Mouse (Mus musculus): Measurements from ENCODE around the gene Gata5. TPM values are rescaled to one million over a fixed set of nuclear protein-coding genes. Genes with fewer than 3 reads are reported as not detected.

Gene Gata5
- total and polyA plus RNA-seq, 3 experiments, result not detected

GRCm38 (mm10) chr2:180311147-180311546 lies 23.4 kb downstream of the Gata5 start:
- TF ChIP-seq POLR2AphosphoS2 (IDR thresholded peaks at IDR 0.05; ENCODE audit: low read length) (no peak), TAL1 (IDR thresholded peaks at IDR 0.05; ENCODE audit: low read length) (no peak), TBP (IDR thresholded peaks at IDR 0.05; ENCODE audit: low read depth, low read length) (no peak), NRF1 (IDR thresholded peaks at IDR 0.05; ENCODE audit: insufficient read depth, low read depth, low read length, poor library complexity, severe bottlenecking) (no peak), MEF2A (IDR thresholded peaks at IDR 0.05; ENCODE audit: extremely low read depth, insufficient replicate concordance, low read depth, low read length, poor library complexity, severe bottlenecking) (no peak), ZMIZ1 (IDR thresholded peaks at IDR 0.05; ENCODE audit: low read depth, low read length) (no peak), HCFC1 (IDR thresholded peaks at IDR 0.05; ENCODE audit: low read depth, low read length) (no peak), GATA1 (IDR thresholded peaks at IDR 0.05; ENCODE audit: low read depth, low read length) (no peak), RAD21 (IDR thresholded peaks at IDR 0.05; ENCODE audit: low read depth, low read length) (no peak), KAT2A (conservative IDR thresholded peaks at IDR 0.05; ENCODE audit: low read depth, low read length) (no peak), SMC3 (IDR thresholded peaks at IDR 0.05; ENCODE audit: low read depth, low read length) (no peak), ZC3H11A (IDR thresholded peaks at IDR 0.05; ENCODE audit: low read depth, low read length) (no peak), GABPA (IDR thresholded peaks at IDR 0.05; ENCODE audit: low read depth, low read length) (no peak), MAZ (IDR thresholded peaks at IDR 0.05; ENCODE audit: low read depth, low read length) (no peak), SIN3A (IDR thresholded peaks at IDR 0.05; ENCODE audit: low read length) (no peak)
- no peak overlapping the region for H3K9ac ChIP-seq (ENCODE audit: control insufficient read depth, low read depth, low read length, poor library complexity, severe bottlenecking)
- H3K27me3 ChIP-seq (ENCODE audit: control insufficient read depth in 1 of 2, insufficient read depth in 2 of 2, low read length in 2 of 2), result no peaks in the 10 kb centered on the region; a peak in 1 of 4 replicates
- DNase-seq (ENCODE audit: low read depth, low spot score), result no peak
- H3K27ac ChIP-seq (ENCODE audit: control insufficient read depth, low read depth, low read length), result no peak overlapping the region
- H3K9me3 ChIP-seq (replicated peaks; ENCODE audit: insufficient read depth, low read length), result no peaks in the 10 kb centered on the region
- no peaks in the 10 kb centered on the region for H3K4me1 ChIP-seq (ENCODE audit: control insufficient read depth in 1 of 2, insufficient read depth in 2 of 2, low read length in 2 of 2)
- no peak overlapping the region for H3K4me3 ChIP-seq (ENCODE audit: control insufficient read depth in 1 of 2, insufficient read depth in 1 of 2, low read depth in 2 of 2, low read length in 2 of 2)
- no peaks in the 10 kb centered on the region for H3K36me3 ChIP-seq (ENCODE audit: control insufficient read depth in 1 of 2, insufficient read depth in 2 of 2, low read length in 2 of 2)
- H3K79me2 ChIP-seq (ENCODE audit: control insufficient read depth, insufficient read depth, low read length, poor library complexity), result no peaks in the 10 kb centered on the region

- no peaks in the 10 kb centered on the region; a peak in 1 of 4 replicates for H3K27me3 ChIP-seq (ENCODE audit: control insufficient read depth in 1 of 2, insufficient read depth in 2 of 2, low read length in 2 of 2)
- no peak overlapping the region for H3K4me3 ChIP-seq (ENCODE audit: control insufficient read depth in 1 of 2, insufficient read depth in 1 of 2, low read depth in 2 of 2, low read length in 2 of 2)
- no peak overlapping the region for H3K9ac ChIP-seq (ENCODE audit: control insufficient read depth, low read depth, low read length, poor library complexity, severe bottlenecking)
- H3K27ac ChIP-seq (ENCODE audit: control insufficient read depth, low read depth, low read length), result no peak overlapping the region
- DNase-seq (ENCODE audit: low read depth, low spot score), result no peak
- TF ChIP-seq POLR2AphosphoS5 (IDR thresholded peaks at IDR 0.05; ENCODE audit: borderline replicate concordance, low read depth, low read length), result no peak
- TF ChIP-seq GATA1 (IDR thresholded peaks at IDR 0.05; ENCODE audit: low read depth, low read length), result no peak
- TF ChIP-seq MAZ (IDR thresholded peaks at IDR 0.05; ENCODE audit: low read depth, low read length), result no peak
- TF ChIP-seq HCFC1 (IDR thresholded peaks at IDR 0.05; ENCODE audit: low read depth, low read length), result no peak
- no peak for TF ChIP-seq RAD21 (IDR thresholded peaks at IDR 0.05; ENCODE audit: low read depth, low read length)
- no peak for TF ChIP-seq USF2 (IDR thresholded peaks at IDR 0.05; ENCODE audit: borderline replicate concordance in 1 of 2, insufficient read depth in 1 of 2, low read depth in 1 of 2, low read length in 2 of 2)
- no peak for TF ChIP-seq POLR2A (IDR thresholded peaks at IDR 0.05; ENCODE audit: control insufficient read depth in 1 of 2, insufficient read depth in 1 of 2, low read depth in 1 of 2, low read length in 2 of 2, poor library complexity in 1 of 2)
- TF ChIP-seq EP300 (IDR thresholded peaks at IDR 0.05; ENCODE audit: low read depth in 1 of 2, low read length in 2 of 2), result no peak
- no peak for TF ChIP-seq TCF12 (IDR thresholded peaks at IDR 0.05; ENCODE audit: low read depth, low read length)
- no peak for TF ChIP-seq NELFE (IDR thresholded peaks at IDR 0.05; ENCODE audit: low read depth, low read length)
- TF ChIP-seq CTCF (IDR thresholded peaks at IDR 0.05 in 2 of 3, conservative IDR thresholded peaks at IDR 0.05 in 1 of 3; ENCODE audit: control insufficient read depth in 1 of 3, insufficient read depth in 1 of 3, low read depth in 2 of 3, low read length in 3 of 3, poor library complexity in 1 of 3, severe bottlenecking in 1 of 3), result no peak
- no peak for TF ChIP-seq GABPA (IDR thresholded peaks at IDR 0.05; ENCODE audit: low read depth, low read length)
- no peak for TF ChIP-seq CHD2 (IDR thresholded peaks at IDR 0.05; ENCODE audit: low read length)
- TF ChIP-seq ZC3H11A (IDR thresholded peaks at IDR 0.05; ENCODE audit: low read depth, low read length), result no peak
- TF ChIP-seq E2F4 (IDR thresholded peaks at IDR 0.05; ENCODE audit: borderline replicate concordance, low read depth, low read length), result no peak
- no peak for TF ChIP-seq MYB (IDR thresholded peaks at IDR 0.05; ENCODE audit: low read depth, low read length)
- TF ChIP-seq ZKSCAN1 (IDR thresholded peaks at IDR 0.05; ENCODE audit: low read depth, low read length), result no peak
- no peak for TF ChIP-seq ZNF384 (IDR thresholded peaks at IDR 0.05; ENCODE audit: low read depth, low read length)
- TF ChIP-seq MEF2A (IDR thresholded peaks at IDR 0.05; ENCODE audit: extremely low read depth, insufficient replicate concordance, low read depth, low read length, poor library complexity, severe bottlenecking), result no peak
- TF ChIP-seq MAX (IDR thresholded peaks at IDR 0.05; ENCODE audit: low read length), result no peak
- H3K4me1 ChIP-seq (ENCODE audit: control insufficient read depth in 1 of 2, insufficient read depth in 2 of 2, low read length in 2 of 2), result no peaks in the 10 kb centered on the region
- H3K79me2 ChIP-seq (ENCODE audit: control insufficient read depth, insufficient read depth, low read length, poor library complexity), result no peaks in the 10 kb centered on the region
- H3K36me3 ChIP-seq (ENCODE audit: control insufficient read depth in 1 of 2, insufficient read depth in 2 of 2, low read length in 2 of 2), result no peaks in the 10 kb centered on the region
- no peaks in the 10 kb centered on the region for H3K9me3 ChIP-seq (replicated peaks; ENCODE audit: insufficient read depth, low read length)
Observed at GRCm38 (mm10) chr2:180307680-180308079, 26.8 kb downstream of the Gata5 start.

Measured in MEL (cell line).